Mouse (Mus musculus) ZHBTc4 (cell line): ENCODE data around the gene Suco.

Experiments used
- DNase-seq: peaks from one replicate; pipeline ENCODE4 v3.0.0-alpha.2; 2011; ENCODE audit warnings: low read depth, low spot score

The Suco gene

GRCm38 (mm10) chr1:161876553-161877447 lies at the start of gene Suco:
Suco (minus strand) TSS chr1:161876682.
- peak; percentile 100 for DNase-seq

- DNase-seq: no peak
These were observed 48.9 kb upstream of the Suco start for GRCm38 (mm10) chr1:161925281-161925805.

GRCm38 (mm10) chr1:161924321-161924720 lies 47.8 kb upstream of the Suco start:
- no peak for DNase-seq

GRCm38 (mm10) chr1:161921928-161922327 lies 45.4 kb upstream of the Suco start:
- no peak for DNase-seq

GRCm38 (mm10) chr1:161920475-161921454 lies 44.3 kb upstream of the Suco start:
- peak; percentile 49 for DNase-seq

- no peak for DNase-seq
These were observed 43.1 kb upstream of the Suco start for GRCm38 (mm10) chr1:161919594-161919993.

- DNase-seq: peak; percentile 59
These were observed 42.3 kb upstream of the Suco start for GRCm38 (mm10) chr1:161918682-161919372.

- no peak for DNase-seq
These were observed 41.5 kb upstream of the Suco start for GRCm38 (mm10) chr1:161917940-161918484.

GRCm38 (mm10) chr1:161916036-161916435 lies 39.6 kb upstream of the Suco start:
- peak; percentile 54 for DNase-seq

- DNase-seq: no peak
These were observed 37.1 kb upstream of the Suco start for GRCm38 (mm10) chr1:161913648-161913984.

GRCm38 (mm10) chr1:161912940-161913647 lies 36.6 kb upstream of the Suco start:
- no peak for DNase-seq

GRCm38 (mm10) chr1:161909074-161909473 lies 32.6 kb upstream of the Suco start:
- DNase-seq: no peak

- no peak for DNase-seq
These were observed 31.4 kb upstream of the Suco start for GRCm38 (mm10) chr1:161907795-161908457.

- no peak for DNase-seq
These were observed 30.6 kb upstream of the Suco start for GRCm38 (mm10) chr1:161907111-161907510.

- no peak for DNase-seq
These were observed 26.4 kb upstream of the Suco start for GRCm38 (mm10) chr1:161902692-161903452.

- DNase-seq: no peak
These were observed 23.6 kb upstream of the Suco start for GRCm38 (mm10) chr1:161900129-161900528.

- no peak for DNase-seq
These were observed 20.8 kb upstream of the Suco start for GRCm38 (mm10) chr1:161897235-161897634.

GRCm38 (mm10) chr1:161896130-161896529 lies 19.6 kb upstream of the Suco start:
- no peak for DNase-seq

GRCm38 (mm10) chr1:161895014-161895413 lies 18.5 kb upstream of the Suco start:
- no peak for DNase-seq
